Mouse (Mus musculus) liver, adult 2 months (tissue): ENCODE data around the gene Vmn1r77.
"Not testable (repeated sequence)": the region's sequence is repeated elsewhere in the genome, so short reads cannot be mapped to it uniquely, and the experiment has no call there.

ENCODE experiments used
- CTCF ChIP-seq: fragments of 200-500 bp; IDR thresholded peaks from 2 replicates; pipeline ENCODE4 v1.5.1; 2011; ENCODE audit warnings: low read depth, low read length, control low read depth
- POLR2A ChIP-seq: fragments of 200-500 bp; IDR thresholded peaks from 2 replicates; pipeline ENCODE4 v1.6.1; 2011; ENCODE audit warnings: low read length, control low read depth; ENCODE audit not compliant: insufficient read depth; ENCODE audit errors: extremely low read depth

- TF ChIP-seq CTCF, POLR2A: not testable (repeated sequence)
These were observed 24.2 kb upstream of the Vmn1r77 start for GRCm38 (mm10) chr7:12012392-12012791.
